Mouse (Mus musculus) forebrain, postnatal 0 days (tissue): Measurements from ENCODE around the gene Sdccag8. TPM values are rescaled to one million over a fixed set of nuclear protein-coding genes. Genes with fewer than 3 reads are reported as not detected.

Source experiments
- ATAC-seq: fragments of 200-750 bp; cut with Nextera tagmentation; 2 replicates; pipeline ENCODE4 v1.8.0; 2017; ENCODE audit warnings: mild to moderate bottlenecking, moderate library complexity
- DNase-seq: peaks from one replicate; pipeline ENCODE4 v3.0.0-alpha.2; 2015
- H3K27ac ChIP-seq: fragments of 300-500 bp; sonication (generic); 2 replicates; pipeline ENCODE4 v1.5.1; 2014; ENCODE audit warnings: low read depth, mild to moderate bottlenecking, antibody characterized with exemption, low read length, moderate library complexity, mixed read lengths
- H3K27me3 ChIP-seq: fragments of 300-500 bp; sonication (generic); 2 replicates; pipeline ENCODE4 v1.6.1; 2014; ENCODE audit warnings: mild to moderate bottlenecking, low read length, mixed read lengths; ENCODE audit not compliant: insufficient read depth
- H3K36me3 ChIP-seq: fragments of 300-500 bp; sonication (generic); 2 replicates; pipeline ENCODE4 v1.6.1; 2014; ENCODE audit warnings: mild to moderate bottlenecking, moderate library complexity; ENCODE audit not compliant: insufficient read depth
- H3K4me1 ChIP-seq: fragments of 300-500 bp; sonication (generic); 2 replicates; pipeline ENCODE4 v1.6.1; 2014; ENCODE audit warnings: antibody characterized with exemption; ENCODE audit not compliant: insufficient read depth
- H3K4me2 ChIP-seq: fragments of 300-500 bp; sonication (generic); 2 replicates; pipeline ENCODE4 v1.6.1; 2014; ENCODE audit warnings: low read depth, mild to moderate bottlenecking, moderate library complexity
- H3K4me3 ChIP-seq: fragments of 300-500 bp; sonication (generic); 2 replicates; pipeline ENCODE4 v1.5.1; 2014; ENCODE audit warnings: low read depth, low read length, mixed read lengths
- H3K9ac ChIP-seq: fragments of 300-500 bp; sonication (generic); 2 replicates; pipeline ENCODE4 v1.6.1; 2014; ENCODE audit warnings: mild to moderate bottlenecking
- H3K9me3 ChIP-seq: fragments of 300-500 bp; sonication (generic); 2 replicates; pipeline ENCODE4 v1.6.1; 2016; ENCODE audit warnings: low read length
- CTCF ChIP-seq: sonication (generic); IDR thresholded peaks from 2 replicates; pipeline ENCODE4 v1.5.1; 2016; ENCODE audit warnings: antibody characterized with exemption, control low read depth, low read depth
- WGBS: fragments of 180-500 bp; shearing (Covaris S2); extraction: QIAGEN DNeasy Blood & Tissue Kit; methylation state at CpG from one replicate; pipeline ENCODE4 v1.1.7; 2014; 5-methylcytosine and 5-hydroxymethylcytosine counted together
- polyA plus RNA-seq: library from polyadenylated mRNA; unstranded; fragments of >200 nt; fragmentation: Nextera tagmentation; extraction: Ambion mirVana; gene quantifications from 2 replicates; pipeline ENCODE4 v1.2.1, GENCODE M21; 2015
- total RNA-seq: library from RNA; depleted of rRNA; stranded (reverse); fragments of >200 nt; gene quantifications from 2 replicates; pipeline ENCODE4 v1.2.3, GENCODE M21; 2014

Sdccag8 gene
- total and polyA plus RNA-seq, 2 experiments from 2014 or later = 14.0 to 32.8 TPM

- H3K9ac ChIP-seq = no peak overlapping the region
- ATAC-seq (no peak), DNase-seq (no peak)
- no peaks in the 10 kb centered on the region for H3K27me3 ChIP-seq
- no peak overlapping the region for H3K4me2 ChIP-seq
- H3K36me3 ChIP-seq = no peaks in the 10 kb centered on the region
- no peak overlapping the region for H3K4me3 ChIP-seq
- no peaks in the 10 kb centered on the region for H3K9me3 ChIP-seq
- 74% methylated on average over 18 of the region's 18 CpGs for WGBS
- peak overlapping the region; percentile 89 for H3K27ac ChIP-seq
- TF ChIP-seq CTCF = no peak
- H3K4me1 ChIP-seq = peaks cover 32% of the 10 kb centered on the region
Measured at GRCm38 (mm10) chr1:176993141-176994010, 178.9 kb downstream of the Sdccag8 start.

- Histone ChIP-seq H3K27me3 (no peaks in the 10 kb centered on the region), H3K9ac (no peak overlapping the region), H3K4me1 (peaks cover 36% of the 10 kb centered on the region), H3K4me3 (no peak overlapping the region), H3K4me2 (no peak overlapping the region), H3K9me3 (no peaks in the 10 kb centered on the region), H3K27ac (peak overlapping the region; percentile 89), H3K36me3 (no peaks in the 10 kb centered on the region)
- WGBS = 17% methylated on average over 7 of the region's 7 CpGs
- DNase-seq (peak; percentile 63), ATAC-seq (peak; percentile 52)
- TF ChIP-seq CTCF = no peak
Measured at GRCm38 (mm10) chr1:176994087-176994486, 179.6 kb downstream of the Sdccag8 start.

- Histone ChIP-seq H3K27ac (peak overlapping the region; percentile 89), H3K9ac (no peak overlapping the region), H3K4me2 (no peak overlapping the region), H3K9me3 (no peaks in the 10 kb centered on the region), H3K4me1 (peaks cover 41% of the 10 kb centered on the region), H3K4me3 (no peak overlapping the region), H3K36me3 (no peaks in the 10 kb centered on the region), H3K27me3 (no peaks in the 10 kb centered on the region)
- no peak for TF ChIP-seq CTCF
- 19% methylated on average over 11 of the region's 11 CpGs for WGBS
- peak; percentile 79 for DNase-seq
- peak; percentile 36; the same call in 1 of the 2 replicates for ATAC-seq
Measured at GRCm38 (mm10) chr1:176994707-176995418, 180.4 kb downstream of the Sdccag8 start.

GRCm38 (mm10) chr1:176995419-176995775 is 180.9 kb downstream of the Sdccag8 start:
- H3K9ac ChIP-seq = no peak overlapping the region
- no peak for ATAC-seq

GRCm38 (mm10) chr1:176996166-176996565 is 181.7 kb downstream of the Sdccag8 start:
- H3K4me2 ChIP-seq = no peak overlapping the region
- no peak overlapping the region for H3K9ac ChIP-seq
- H3K27ac ChIP-seq = peak overlapping the region; percentile 89
- H3K9me3 ChIP-seq = no peaks in the 10 kb centered on the region
- TF ChIP-seq CTCF = no peak
- H3K4me1 ChIP-seq = peaks cover 41% of the 10 kb centered on the region
- no peak overlapping the region for H3K4me3 ChIP-seq
- ATAC-seq (no peak), DNase-seq (no peak)
- H3K27me3 ChIP-seq = no peaks in the 10 kb centered on the region
- H3K36me3 ChIP-seq = no peaks in the 10 kb centered on the region
- WGBS = 40% methylated on average over 3 of the region's 3 CpGs

More at GRCm38 (mm10) chr1:176995419-176995775, 180.9 kb downstream of the Sdccag8 start:
- WGBS = 80% methylated on average over 4 of the region's 4 CpGs
- Histone ChIP-seq H3K9me3 (no peaks in the 10 kb centered on the region), H3K36me3 (no peaks in the 10 kb centered on the region), H3K4me1 (peaks cover 41% of the 10 kb centered on the region), H3K27ac (peak overlapping the region; percentile 89), H3K4me3 (no peak overlapping the region), H3K4me2 (no peak overlapping the region), H3K27me3 (no peaks in the 10 kb centered on the region)
- DNase-seq = no peak
- no peak for TF ChIP-seq CTCF

GRCm38 (mm10) chr1:176996630-176997201 is 182.3 kb downstream of the Sdccag8 start:
- 10% methylated on average over 16 of the region's 16 CpGs for WGBS
- peak; percentile 86 for DNase-seq
- H3K36me3 ChIP-seq = no peaks in the 10 kb centered on the region
- H3K4me3 ChIP-seq = no peak overlapping the region
- H3K4me2 ChIP-seq = peak overlapping the region; percentile 29
- ATAC-seq = peak; percentile 64
- H3K9me3 ChIP-seq = no peaks in the 10 kb centered on the region
- peak overlapping the region; percentile 89 for H3K27ac ChIP-seq
- H3K4me1 ChIP-seq = peaks cover 41% of the 10 kb centered on the region
- TF ChIP-seq CTCF = no peak
- peak overlapping the region; percentile 50; the same call in 1 of the 2 replicates for H3K9ac ChIP-seq
- no peaks in the 10 kb centered on the region for H3K27me3 ChIP-seq
